Mouse (Mus musculus): ENCODE data around the gene Eva1c. TPM values are rescaled to one million over a fixed set of nuclear protein-coding genes. Genes with fewer than 3 reads are reported as not detected.

Eva1c gene
- total and polyA plus RNA-seq, 3 experiments, result 0.92 to 2.1 (median 1.3) TPM

DNA sequence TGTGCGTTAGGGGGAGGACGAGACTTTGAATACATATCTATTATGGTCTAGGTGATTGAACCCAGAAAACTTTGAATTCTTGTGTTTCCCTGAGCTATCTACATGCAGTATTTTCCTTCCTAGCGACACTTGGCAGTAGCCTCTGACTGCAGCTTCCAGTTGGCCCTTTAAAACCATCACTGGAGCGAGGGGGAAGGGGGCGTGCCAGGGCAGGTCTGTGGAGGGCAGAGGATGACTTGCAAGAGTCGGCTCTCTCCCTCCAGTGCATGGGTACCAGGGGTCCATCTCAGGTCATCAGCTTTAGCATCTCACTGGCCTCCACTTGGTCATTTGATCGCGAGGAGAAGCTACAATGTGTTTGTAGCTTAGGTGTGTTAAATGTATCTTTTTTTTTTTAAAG is 46.4 kb downstream of the Eva1c start:
- no peak overlapping the region for H3K4me3 ChIP-seq
- no peaks in the 10 kb centered on the region for H3K36me3 ChIP-seq (ENCODE audit: control insufficient read depth, insufficient read depth, low read length)
- no peak for DNase-seq
- intact Hi-C loops (cut with DNase I), result no loop called here
- 76% methylated on average over 8 of the region's 8 CpGs for WGBS
- H3K27ac ChIP-seq, result no peak overlapping the region
- H3K9ac ChIP-seq (ENCODE audit: low read depth, low read length), result no peak overlapping the region
- H3K27me3 ChIP-seq (ENCODE audit: control insufficient read depth, insufficient read depth, low read length), result no peaks in the 10 kb centered on the region
- no peaks in the 10 kb centered on the region for H3K79me2 ChIP-seq (replicated peaks; ENCODE audit: control insufficient read depth, insufficient read depth, low read length)
- H3K4me1 ChIP-seq (ENCODE audit: control insufficient read depth, insufficient read depth, low read length), result no peaks in the 10 kb centered on the region; the same call in 1 of the 2 replicates
- TF ChIP-seq POLR2A (IDR thresholded peaks at IDR 0.05; ENCODE audit: insufficient read depth, low read depth, low read length) (no peak), CTCF (IDR thresholded peaks at IDR 0.05) (no peak), EP300 (IDR thresholded peaks at IDR 0.05; ENCODE audit: insufficient read depth, low read depth, low read length) (no peak)

DNA sequence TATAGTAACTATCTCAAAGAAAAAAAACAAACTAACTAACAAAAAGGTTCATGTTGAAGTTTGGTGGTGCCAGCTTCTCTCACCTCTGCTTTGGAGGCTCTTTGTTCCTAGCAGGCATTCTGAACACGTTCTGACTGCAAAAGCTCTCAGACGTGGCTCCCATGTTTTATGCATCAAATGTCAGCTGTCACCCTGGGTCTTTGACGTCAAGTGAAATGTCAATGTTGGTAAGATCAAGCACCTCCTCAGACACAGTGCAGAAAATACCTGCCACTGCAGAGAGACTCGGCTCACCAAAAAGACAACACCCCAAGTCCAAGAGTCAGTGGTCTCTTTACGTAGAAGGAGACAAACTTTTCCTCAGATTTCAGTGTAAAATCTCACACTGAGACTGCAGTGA is 48.0 kb downstream of the Eva1c start:
- intact Hi-C loops (cut with DNase I), result no loop called here
- no peaks in the 10 kb centered on the region for H3K79me2 ChIP-seq (replicated peaks; ENCODE audit: control insufficient read depth, insufficient read depth, low read length)
- no peak for TF ChIP-seq EP300 (IDR thresholded peaks at IDR 0.05; ENCODE audit: insufficient read depth, low read depth, low read length)
- no peak for TF ChIP-seq POLR2A (IDR thresholded peaks at IDR 0.05; ENCODE audit: insufficient read depth, low read depth, low read length)
- no peak for TF ChIP-seq CTCF (IDR thresholded peaks at IDR 0.05)
- WGBS, result 76% methylated on average over 5 of the region's 5 CpGs
- no peak overlapping the region for H3K4me3 ChIP-seq
- no peak overlapping the region for H3K27ac ChIP-seq
- DNase-seq, result no peak
- H3K4me1 ChIP-seq (ENCODE audit: control insufficient read depth, insufficient read depth, low read length), result no peaks in the 10 kb centered on the region
- no peaks in the 10 kb centered on the region for H3K36me3 ChIP-seq (ENCODE audit: control insufficient read depth, insufficient read depth, low read length)
- H3K27me3 ChIP-seq (ENCODE audit: control insufficient read depth, insufficient read depth, low read length), result no peaks in the 10 kb centered on the region
- no peak overlapping the region for H3K9ac ChIP-seq (ENCODE audit: low read depth, low read length)

DNA sequence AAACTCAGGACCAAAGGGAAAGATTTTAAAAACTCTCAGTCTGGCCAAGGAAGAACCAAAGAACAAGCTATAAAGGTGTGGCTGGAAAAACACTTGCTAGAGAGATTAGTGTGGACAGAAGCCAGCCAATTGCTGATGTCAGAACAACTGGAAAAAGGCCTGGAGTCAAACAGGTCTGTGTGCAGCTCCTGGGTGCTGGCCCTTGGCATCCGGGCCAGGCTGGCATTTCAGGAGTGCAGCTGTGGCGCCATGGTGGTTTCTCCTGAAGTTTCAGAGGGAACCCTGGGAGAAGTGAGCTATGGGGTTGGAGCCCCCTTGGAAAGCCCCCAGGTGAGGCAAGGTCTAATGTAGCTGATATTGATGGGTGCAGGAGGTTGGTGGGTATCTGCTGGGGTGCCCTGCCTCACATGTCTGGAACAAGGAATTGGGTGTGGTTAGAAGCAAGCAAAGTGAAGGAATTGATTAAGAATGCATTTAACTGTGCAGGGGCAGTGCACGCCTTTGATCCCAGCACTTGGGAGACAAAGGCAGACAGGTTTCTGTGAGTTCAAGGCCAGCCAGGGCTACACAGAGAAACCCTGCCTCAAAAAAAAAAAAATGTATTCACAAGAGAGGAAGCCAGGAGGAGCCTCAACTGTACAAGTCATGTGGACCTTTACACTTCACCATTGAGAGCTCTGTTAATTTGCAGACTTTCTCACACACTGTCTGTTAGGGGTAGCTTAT is 51.8 kb downstream of the Eva1c start:
- Histone ChIP-seq H3K9ac (ENCODE audit: low read depth, low read length) (no peak overlapping the region), H3K79me2 (replicated peaks; ENCODE audit: control insufficient read depth, insufficient read depth, low read length) (no peaks in the 10 kb centered on the region), H3K27me3 (ENCODE audit: control insufficient read depth, insufficient read depth, low read length) (no peaks in the 10 kb centered on the region), H3K4me3 (no peak overlapping the region), H3K27ac (no peak overlapping the region), H3K4me1 (ENCODE audit: control insufficient read depth, insufficient read depth, low read length) (no peaks in the 10 kb centered on the region; the same call in 1 of the 2 replicates), H3K36me3 (ENCODE audit: control insufficient read depth, insufficient read depth, low read length) (no peaks in the 10 kb centered on the region)
- DNase-seq, result no peak
- no peak for TF ChIP-seq POLR2A (IDR thresholded peaks at IDR 0.05; ENCODE audit: insufficient read depth, low read depth, low read length)
- TF ChIP-seq CTCF (IDR thresholded peaks at IDR 0.05), result no peak
- TF ChIP-seq EP300 (IDR thresholded peaks at IDR 0.05; ENCODE audit: insufficient read depth, low read depth, low read length), result no peak
- intact Hi-C loops (cut with DNase I), result no loop called here
- 78% methylated on average over 3 of the region's 3 CpGs for WGBS

DNA sequence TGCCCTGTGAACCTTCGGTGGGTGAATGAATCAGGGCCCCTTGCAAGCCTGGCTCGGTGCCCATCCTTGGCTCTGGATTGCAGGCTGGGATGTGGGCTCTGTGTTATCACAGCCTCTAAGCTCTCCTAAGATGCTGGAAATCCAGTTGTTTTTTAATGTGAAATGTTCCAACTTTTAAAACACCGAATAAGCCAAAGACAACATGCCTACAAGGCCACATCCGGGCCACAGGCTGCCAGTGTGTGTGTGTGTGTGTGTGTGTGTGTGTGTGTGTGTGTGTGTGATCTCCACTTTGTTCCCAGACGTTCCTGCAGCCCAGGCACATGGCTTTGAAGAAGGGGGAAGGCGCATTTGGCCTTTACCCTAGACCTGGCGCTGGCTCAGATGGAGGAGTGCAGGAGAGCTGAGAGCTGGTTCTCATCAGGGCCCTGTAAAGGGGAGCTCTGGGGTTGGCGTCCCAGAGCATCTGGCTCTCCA is 56.0 kb downstream of the Eva1c start:
- no peak overlapping the region for H3K27ac ChIP-seq

DNA sequence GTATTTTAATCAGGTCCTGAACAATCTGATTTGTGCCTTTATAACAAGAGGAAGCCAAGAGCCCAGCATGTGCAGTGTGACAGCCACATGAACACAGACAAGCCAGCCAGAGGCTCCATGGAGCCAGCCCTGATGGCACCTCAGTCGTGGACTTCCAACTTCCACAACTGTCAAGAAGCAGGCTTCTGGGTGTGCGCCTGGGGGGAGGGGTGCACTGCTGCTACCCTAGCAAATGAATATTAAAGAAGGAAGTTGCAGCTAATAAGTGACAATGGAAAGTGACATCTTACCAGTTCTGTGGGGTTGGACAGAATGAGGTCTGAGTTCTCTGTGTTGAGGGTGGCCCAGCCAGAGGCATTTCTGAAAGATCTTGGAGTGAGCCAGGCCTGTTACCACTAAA is 58.8 kb downstream of the Eva1c start:
- Histone ChIP-seq H3K27me3 (ENCODE audit: control insufficient read depth, insufficient read depth, low read length) (no peaks in the 10 kb centered on the region), H3K4me3 (no peak overlapping the region), H3K9ac (ENCODE audit: low read depth, low read length) (no peak overlapping the region), H3K36me3 (ENCODE audit: control insufficient read depth, insufficient read depth, low read length) (no peaks in the 10 kb centered on the region), H3K27ac (no peak overlapping the region), H3K4me1 (ENCODE audit: control insufficient read depth, insufficient read depth, low read length) (peaks cover 6% of the 10 kb centered on the region), H3K79me2 (replicated peaks; ENCODE audit: control insufficient read depth, insufficient read depth, low read length) (no peaks in the 10 kb centered on the region)
- 58% methylated on average over 2 of the region's 2 CpGs for WGBS
- intact Hi-C loops (cut with DNase I), result no loop called here
- no peak for DNase-seq
- TF ChIP-seq CTCF (IDR thresholded peaks at IDR 0.05), result no peak
- TF ChIP-seq EP300 (IDR thresholded peaks at IDR 0.05; ENCODE audit: insufficient read depth, low read depth, low read length), result no peak
- no peak for TF ChIP-seq POLR2A (IDR thresholded peaks at IDR 0.05; ENCODE audit: insufficient read depth, low read depth, low read length)

More for the DNA sequence above, 56.0 kb downstream of the Eva1c start:
- intact Hi-C loops (cut with DNase I), result no loop called here
- H3K4me1 ChIP-seq (ENCODE audit: control insufficient read depth, insufficient read depth, low read length), result peaks cover 6% of the 10 kb centered on the region
- H3K4me3 ChIP-seq, result no peak overlapping the region
- no peak for TF ChIP-seq POLR2A (IDR thresholded peaks at IDR 0.05; ENCODE audit: insufficient read depth, low read depth, low read length)
- peak; percentile 56; the same call in 1 of the 2 replicates for TF ChIP-seq EP300 (IDR thresholded peaks at IDR 0.05; ENCODE audit: insufficient read depth, low read depth, low read length)
- no peaks in the 10 kb centered on the region for H3K27me3 ChIP-seq (ENCODE audit: control insufficient read depth, insufficient read depth, low read length)
- H3K36me3 ChIP-seq (ENCODE audit: control insufficient read depth, insufficient read depth, low read length), result no peaks in the 10 kb centered on the region
- DNase-seq, result peak in 1 of 2 experiments; percentile 54
- 36% methylated on average over 8 of the region's 8 CpGs for WGBS
- no peak overlapping the region for H3K9ac ChIP-seq (ENCODE audit: low read depth, low read length)
- H3K79me2 ChIP-seq (replicated peaks; ENCODE audit: control insufficient read depth, insufficient read depth, low read length), result no peaks in the 10 kb centered on the region

DNA sequence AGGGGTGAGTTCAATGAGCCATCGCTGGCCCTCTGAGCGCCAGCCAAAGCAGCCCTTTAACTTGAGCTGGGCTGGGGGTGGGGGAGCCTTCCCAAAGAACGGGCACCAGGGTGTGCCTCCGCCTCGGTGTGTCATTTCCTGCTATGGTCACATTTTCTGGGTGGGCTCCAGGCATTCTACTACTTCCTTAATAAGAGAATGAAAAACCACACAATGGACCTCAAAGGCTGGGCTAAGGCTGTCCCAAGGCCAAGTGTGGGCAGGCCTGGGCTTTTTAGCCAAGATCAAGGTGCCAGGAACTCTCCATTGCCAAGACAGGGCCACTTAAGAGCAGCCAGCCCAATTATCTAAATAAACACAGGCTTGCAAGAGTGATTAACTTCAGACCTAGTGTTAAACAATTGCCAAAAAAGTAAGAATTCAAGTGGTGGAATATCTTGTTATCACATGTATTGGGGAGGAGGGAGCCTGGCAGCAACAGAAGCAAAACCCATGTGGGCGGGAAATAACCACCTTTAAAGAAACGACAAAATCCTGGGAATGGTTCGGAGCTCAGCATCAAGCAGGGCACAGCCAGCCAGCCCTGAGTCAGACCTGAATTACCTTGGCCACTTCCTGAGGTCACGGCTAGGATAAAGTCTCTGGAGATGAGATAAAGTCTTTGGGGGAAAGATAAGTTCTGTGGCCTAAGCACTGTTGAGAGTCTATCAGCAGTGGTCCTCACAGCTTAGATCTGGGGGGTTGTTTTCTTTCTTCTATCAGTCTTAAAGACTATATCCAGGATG is 59.5 kb downstream of the Eva1c start:
- DNase-seq, result peak in 1 of 2 experiments; percentile 61
- TF ChIP-seq POLR2A (IDR thresholded peaks at IDR 0.05; ENCODE audit: insufficient read depth, low read depth, low read length) (no peak), CTCF (IDR thresholded peaks at IDR 0.05) (no peak), EP300 (IDR thresholded peaks at IDR 0.05; ENCODE audit: insufficient read depth, low read depth, low read length) (peak; percentile 31; the same call in 1 of the 2 replicates)
- Histone ChIP-seq H3K4me3 (no peak overlapping the region), H3K36me3 (ENCODE audit: control insufficient read depth, insufficient read depth, low read length) (no peaks in the 10 kb centered on the region), H3K27me3 (ENCODE audit: control insufficient read depth, insufficient read depth, low read length) (no peaks in the 10 kb centered on the region), H3K4me1 (ENCODE audit: control insufficient read depth, insufficient read depth, low read length) (peaks cover 6% of the 10 kb centered on the region), H3K79me2 (replicated peaks; ENCODE audit: control insufficient read depth, insufficient read depth, low read length) (no peaks in the 10 kb centered on the region), H3K9ac (ENCODE audit: low read depth, low read length) (no peak overlapping the region), H3K27ac (no peak overlapping the region)
- 40% methylated on average over 9 of the region's 9 CpGs for WGBS
- intact Hi-C loops (cut with DNase I), result no loop called here

Measured in heart, adult 2 months (tissue).